Mouse (Mus musculus) urinary bladder, postnatal 10 days (tissue): ENCODE results near the gene Lrp8.

Experiments used
- DNase-seq: peaks from one replicate; pipeline ENCODE4 v3.0.0; 2022; ENCODE audit warnings: low spot score

Gene Lrp8

GRCm38 (mm10) chr4:107802185-107802449 is at the start of gene Lrp8:
Gene Lrp8 (plus strand): TSS chr4:107802261.
- no peak for DNase-seq

GRCm38 (mm10) chr4:107756222-107756621 is 45.8 kb upstream of the Lrp8 start:
- no peak for DNase-seq

- DNase-seq = no peak
Measured at GRCm38 (mm10) chr4:107757487-107758470, 44.3 kb upstream of the Lrp8 start.

DNA sequence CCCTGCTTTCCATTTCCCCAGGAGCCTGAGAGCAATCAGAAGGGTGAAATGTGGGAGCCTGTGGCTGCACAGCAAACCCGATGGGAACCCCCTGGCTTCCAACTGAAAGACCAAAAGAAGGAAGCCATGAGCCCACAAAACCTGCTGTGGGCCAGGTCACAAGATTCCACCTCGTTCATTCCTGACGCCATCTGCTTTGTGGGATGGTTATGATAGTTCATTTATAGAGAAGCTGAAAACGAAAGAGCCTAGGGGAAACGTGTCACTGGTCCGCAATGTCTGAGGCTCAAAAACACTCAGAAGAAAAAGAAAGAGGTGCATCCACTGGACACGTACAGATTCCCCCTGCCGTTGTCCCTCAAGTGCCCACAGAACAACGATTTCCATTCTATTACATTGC is 43.1 kb upstream of the Lrp8 start:
- no peak for DNase-seq

- DNase-seq = no peak
Measured at GRCm38 (mm10) chr4:107763001-107763400, 39.1 kb upstream of the Lrp8 start.

GRCm38 (mm10) chr4:107763598-107763997 is 38.5 kb upstream of the Lrp8 start:
- DNase-seq = no peak

DNA sequence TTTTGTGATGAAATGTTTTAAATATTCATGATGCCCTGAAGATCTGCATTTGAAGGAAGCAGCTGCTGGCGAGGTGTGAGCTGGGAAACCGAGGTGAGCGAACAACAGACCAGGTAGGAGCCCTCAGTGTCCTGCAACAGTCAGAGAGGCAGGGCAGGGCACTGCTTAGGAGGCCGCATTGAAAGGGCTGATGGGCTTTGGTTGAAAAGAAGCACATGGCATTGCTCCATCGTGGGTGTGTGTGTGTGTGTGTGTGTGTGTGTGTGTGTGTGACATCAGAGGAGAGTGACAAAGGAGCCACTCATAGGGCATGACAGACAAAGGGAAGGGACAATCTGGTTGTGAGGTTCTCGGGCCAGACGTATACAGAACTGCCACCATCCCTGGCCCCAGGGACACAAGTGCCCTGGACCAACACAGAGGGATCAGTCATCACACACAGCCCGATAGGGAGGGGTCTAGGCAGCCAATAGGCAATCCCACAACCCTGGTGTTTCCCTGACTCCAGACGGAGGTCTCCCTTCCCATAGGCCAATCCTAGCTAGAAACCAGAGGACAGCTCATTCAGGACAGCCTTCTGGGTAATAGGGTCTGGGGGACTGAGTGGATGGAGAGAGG is 36.8 kb upstream of the Lrp8 start:
- DNase-seq = no peak

DNA sequence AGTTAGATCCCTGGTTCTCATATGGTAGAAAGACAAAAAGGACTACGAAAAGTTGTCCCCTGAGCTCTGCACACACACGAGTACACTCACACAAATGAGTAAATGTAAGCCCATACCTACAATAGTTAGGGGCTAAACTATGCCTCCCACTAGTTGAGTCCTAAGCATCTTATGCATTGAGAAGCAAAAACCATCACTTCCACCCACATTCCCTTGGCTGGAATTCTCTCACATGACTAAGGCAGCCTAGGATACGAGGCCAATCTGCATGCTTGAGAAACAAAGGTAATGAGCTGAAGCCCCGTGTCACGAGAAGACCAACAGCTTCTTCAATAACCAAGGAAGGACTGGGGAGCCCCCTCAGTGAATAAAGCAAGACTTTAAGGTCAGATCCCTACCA is 35.9 kb upstream of the Lrp8 start:
- no peak for DNase-seq

- no peak for DNase-seq
Measured at GRCm38 (mm10) chr4:107772122-107772825, 29.8 kb upstream of the Lrp8 start.

DNA sequence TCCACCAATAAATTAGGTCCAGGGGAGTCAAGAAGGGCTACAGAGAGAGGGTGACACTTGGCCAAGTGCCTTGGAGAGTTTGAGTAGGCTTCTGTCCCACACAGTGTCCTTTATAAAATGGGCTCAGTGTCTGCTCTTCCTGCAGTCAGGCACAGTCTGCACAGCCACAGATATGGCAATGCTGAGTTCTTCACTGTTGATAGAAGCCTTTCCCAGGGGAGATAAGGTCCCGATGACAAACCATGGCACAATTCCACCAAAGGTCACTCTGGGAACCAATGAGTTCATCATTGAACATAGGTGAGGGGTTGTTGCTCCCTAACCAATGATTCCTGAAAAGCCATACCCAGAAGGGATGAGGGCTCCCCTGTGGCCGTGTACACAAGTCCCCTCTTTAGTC is 27.2 kb upstream of the Lrp8 start:
- DNase-seq = no peak

GRCm38 (mm10) chr4:107775672-107776071 is 26.4 kb upstream of the Lrp8 start:
- no peak for DNase-seq

- DNase-seq = no peak
Measured at GRCm38 (mm10) chr4:107776990-107777673, 24.9 kb upstream of the Lrp8 start.

GRCm38 (mm10) chr4:107783541-107783940 is 18.5 kb upstream of the Lrp8 start:
- DNase-seq = no peak

- no peak for DNase-seq
Measured at GRCm38 (mm10) chr4:107788841-107789240, 13.2 kb upstream of the Lrp8 start.

- DNase-seq = no peak
Measured at GRCm38 (mm10) chr4:107800801-107801200, 1.3 kb upstream of the Lrp8 start.

GRCm38 (mm10) chr4:107801366-107802184 is 486 bp upstream of the Lrp8 start:
- DNase-seq = no peak

GRCm38 (mm10) chr4:107802450-107803331 is 630 bp downstream of the Lrp8 start:
- no peak for DNase-seq

DNA sequence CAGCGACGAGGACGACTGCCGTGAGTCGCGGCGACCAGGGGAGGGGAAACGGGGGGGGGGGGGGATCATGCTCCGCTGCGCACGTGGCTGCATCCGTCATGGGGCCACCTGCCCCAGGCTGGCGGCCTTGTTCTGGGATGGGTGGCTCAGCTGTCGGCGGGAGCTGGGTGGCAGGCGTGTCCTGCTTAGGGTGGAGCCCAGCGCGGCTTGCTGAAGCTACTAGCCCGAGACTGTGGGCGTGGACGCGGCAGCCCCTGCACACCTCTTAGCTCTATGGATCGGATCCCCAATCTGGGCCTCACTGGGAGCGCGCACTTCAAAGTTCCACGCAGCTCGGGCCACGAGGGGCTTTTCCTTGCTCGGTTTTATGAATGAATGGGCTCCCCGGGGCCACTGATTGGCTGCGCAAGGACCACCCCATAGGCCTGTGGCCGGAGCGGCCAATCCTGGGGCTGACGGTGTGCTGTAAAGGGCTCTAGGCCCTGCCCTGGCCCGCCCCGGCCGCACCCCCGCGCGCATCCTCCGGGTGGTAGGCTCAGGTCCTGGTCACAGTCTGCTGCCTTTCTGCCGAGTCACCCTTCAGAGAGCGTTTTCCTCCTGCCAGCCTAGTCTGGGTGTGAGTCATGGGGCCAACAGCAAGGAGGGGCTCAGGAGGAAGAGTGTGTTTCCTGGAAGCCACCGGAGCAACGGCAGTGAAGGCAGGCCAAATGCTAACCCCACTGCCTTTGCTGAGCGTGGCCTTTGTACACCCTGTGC is 1.5 kb downstream of the Lrp8 start:
- DNase-seq = peak; percentile 34

DNA sequence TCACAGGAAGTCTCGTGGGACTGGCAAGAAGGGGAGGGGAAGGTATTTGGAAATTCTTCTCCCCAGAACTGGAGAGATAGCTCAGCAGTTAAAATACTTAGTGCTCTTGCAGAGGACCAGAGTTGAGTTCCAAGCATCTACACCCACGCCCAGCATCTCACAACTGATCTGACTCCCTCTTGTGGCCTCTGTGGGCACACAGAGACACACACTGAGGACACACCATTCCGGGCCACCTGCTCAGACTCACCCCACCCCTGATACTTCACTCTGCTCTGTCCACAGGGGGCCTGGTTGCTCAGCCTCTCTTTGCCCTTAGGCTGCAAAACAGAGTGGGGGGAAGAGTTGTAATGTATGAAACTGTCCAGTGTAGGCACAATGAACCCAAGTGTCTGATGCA is 3.4 kb downstream of the Lrp8 start:
- DNase-seq = no peak

- DNase-seq = no peak
Measured at GRCm38 (mm10) chr4:107807796-107808195, 5.7 kb downstream of the Lrp8 start.
